Mouse (Mus musculus) heart, adult 2 months (tissue): ENCODE measurements at regions not wholly inside any gene's neighbourhood (a gene's known extent, or its start where the extent isn't known, plus 50 kb on each side); places are given as distances from the start of the nearest gene placed in this dataset.

Experiments used
- DNase-seq, 2 experiments: peaks; one replicate each; pipeline ENCODE4 v3.0.0; 2021
- H3K27ac ChIP-seq: fragments of 200-600 bp; 2 replicates; pipeline ENCODE4 v1.8.1; 2022
- H3K27me3 ChIP-seq: fragments of 200-500 bp; 2 replicates; pipeline ENCODE4 v1.6.1; 2012; ENCODE audit warnings: mild to moderate bottlenecking, low read length, inconsistent platforms, mixed read lengths; ENCODE audit not compliant: control insufficient read depth, insufficient read depth
- H3K36me3 ChIP-seq: fragments of 200-500 bp; 2 replicates; pipeline ENCODE4 v1.6.1; 2012; ENCODE audit warnings: low read length, inconsistent platforms; ENCODE audit not compliant: control insufficient read depth, insufficient read depth
- H3K4me1 ChIP-seq: fragments of 200-500 bp; 2 replicates; pipeline ENCODE4 v1.6.1; 2011; ENCODE audit warnings: low read length; ENCODE audit not compliant: control insufficient read depth, insufficient read depth
- H3K4me3 ChIP-seq: fragments of 200-600 bp; 2 replicates; pipeline ENCODE4 v1.8.1; 2022
- H3K79me2 ChIP-seq: fragments of 200-500 bp; replicated peaks from 2 replicates; pipeline ENCODE4 v1.6.1; 2012; ENCODE audit warnings: mild to moderate bottlenecking, inconsistent platforms, low read length, moderate library complexity, mixed read lengths; ENCODE audit not compliant: control insufficient read depth, insufficient read depth
- H3K9ac ChIP-seq: fragments of 200-500 bp; 2 replicates; pipeline ENCODE4 v1.6.1; 2012; ENCODE audit warnings: low read depth, mild to moderate bottlenecking, control low read depth, inconsistent platforms, low read length, mixed read lengths
- CTCF ChIP-seq: fragments of 200-600 bp; IDR thresholded peaks from 2 replicates; pipeline ENCODE4 v1.8.1; 2022; ENCODE audit warnings: antibody characterized with exemption, mild to moderate bottlenecking, moderate library complexity
- EP300 ChIP-seq: fragments of 200-500 bp; IDR thresholded peaks from 2 replicates; pipeline ENCODE4 v1.6.1; 2011; ENCODE audit warnings: low read depth, low read length, control low read depth; ENCODE audit not compliant: insufficient read depth
- POLR2A ChIP-seq: fragments of 200-500 bp; IDR thresholded peaks from 2 replicates; pipeline ENCODE4 v1.6.1; 2011; ENCODE audit warnings: mild to moderate bottlenecking, low read depth, low read length, control low read depth; ENCODE audit not compliant: insufficient read depth
- WGBS: fragments of 180-500 bp; shearing (Covaris S2); methylation state at CpG from one replicate; pipeline ENCODE4 v1.1.7; 2018; 5-methylcytosine and 5-hydroxymethylcytosine counted together
- intact Hi-C: fragments of 180-260 bp; cut with DNase I; formaldehyde crosslinking; loops from one replicate; pipeline ENCODE4 v1.15.1; 2025

DNA sequence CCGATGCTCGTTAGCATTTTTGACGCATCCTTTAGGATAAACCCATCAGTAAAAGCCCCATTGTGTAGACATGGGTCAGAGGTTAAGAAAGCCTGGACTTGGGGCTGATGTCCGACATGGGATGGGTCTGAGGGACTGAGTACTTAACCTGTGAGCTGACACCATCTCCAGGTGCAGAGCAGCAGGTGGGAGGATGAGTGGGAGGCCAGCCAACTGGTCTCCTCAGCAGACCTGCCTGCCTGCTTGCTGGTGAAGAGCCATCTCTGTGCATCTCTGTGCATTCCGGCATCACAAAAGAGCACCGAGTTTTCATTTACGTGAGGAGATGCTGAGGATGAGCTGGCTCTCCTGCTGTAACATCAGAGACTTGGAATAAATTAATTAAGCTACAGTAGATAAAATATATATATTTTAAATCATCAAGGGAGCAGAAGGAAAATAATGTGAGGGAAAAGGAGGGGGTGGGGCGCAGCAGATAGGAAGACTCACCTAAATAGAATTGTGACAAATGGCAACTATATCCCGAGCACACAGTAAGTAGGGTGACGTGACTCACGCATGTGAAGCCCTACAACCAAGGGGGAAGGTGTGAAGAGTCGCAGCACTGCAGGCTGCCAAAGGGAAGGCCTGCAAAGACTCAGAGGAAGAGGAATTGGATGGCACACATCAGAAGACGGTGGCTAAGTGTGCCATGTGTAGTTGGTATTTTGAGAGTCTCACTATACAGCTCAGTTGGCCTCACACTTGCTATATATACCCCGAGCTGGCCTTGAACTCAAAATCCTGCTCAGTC lies 118.5 kb upstream of the Ces5a start:
- Histone ChIP-seq H3K9ac (no peak overlapping the region), H3K79me2 (no peaks in the 10 kb centered on the region), H3K4me3 (no peak overlapping the region), H3K36me3 (no peaks in the 10 kb centered on the region), H3K27me3 (no peaks in the 10 kb centered on the region; the same call in 1 of the 2 replicates), H3K4me1 (no peaks in the 10 kb centered on the region), H3K27ac (no peak overlapping the region)
- no peak for DNase-seq
- TF ChIP-seq EP300 (no peak), POLR2A (no peak), CTCF (no peak)
- 73% methylated on average over 14 of the region's 14 CpGs for WGBS
- intact Hi-C loops: no loop called here

DNA sequence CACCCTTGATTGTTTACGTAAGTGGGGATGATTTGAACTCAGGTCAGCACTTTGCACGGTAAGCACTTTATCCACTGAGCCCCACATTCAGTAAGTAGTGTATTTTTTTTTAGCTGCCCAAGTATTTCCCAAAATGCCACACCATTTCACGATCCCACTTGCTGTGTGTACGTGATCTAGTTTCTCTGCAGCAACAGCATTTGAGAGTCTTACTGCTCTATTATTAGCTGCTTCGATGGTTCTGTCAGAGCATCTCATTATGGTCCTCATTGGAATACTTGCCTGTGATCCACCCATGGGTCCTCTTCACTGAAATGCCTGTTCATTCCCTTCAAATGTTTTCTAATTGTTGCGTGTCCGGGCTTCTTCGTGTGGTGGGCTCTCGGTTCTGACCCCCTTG lies 120.1 kb upstream of the Ces5a start:
- no peak for TF ChIP-seq POLR2A
- no peak for TF ChIP-seq CTCF
- no peak for TF ChIP-seq EP300
- Histone ChIP-seq H3K4me3 (no peak overlapping the region), H3K79me2 (no peaks in the 10 kb centered on the region), H3K4me1 (no peaks in the 10 kb centered on the region), H3K9ac (no peak overlapping the region), H3K36me3 (no peaks in the 10 kb centered on the region), H3K27ac (no peak overlapping the region), H3K27me3 (no peaks in the 10 kb centered on the region; the same call in 1 of the 2 replicates)
- DNase-seq: no peak
- intact Hi-C loops: no loop called here
- WGBS: 82% methylated on average over 9 of the region's 9 CpGs

DNA sequence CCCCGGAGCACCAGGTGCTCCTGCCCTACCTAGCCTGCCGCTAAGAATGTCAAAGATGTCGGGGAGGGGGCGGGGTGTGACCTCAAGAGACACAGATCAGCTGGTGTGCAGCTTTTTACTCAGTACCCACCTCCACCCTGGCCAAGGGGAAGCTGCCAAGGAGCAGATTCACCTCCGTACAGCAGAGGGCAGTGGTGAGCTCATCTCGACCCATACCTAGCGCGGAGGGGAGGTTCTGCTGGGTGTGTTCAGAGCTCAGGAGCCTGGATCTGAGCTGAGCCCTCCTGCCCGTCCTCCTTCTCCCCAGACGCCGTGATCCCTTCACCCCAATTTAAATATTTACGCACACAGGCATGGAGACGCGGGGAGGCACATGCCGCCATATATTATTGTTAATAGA lies 126.1 kb upstream of the Ces5a start:
- H3K4me1 ChIP-seq: no peaks in the 10 kb centered on the region
- no peaks in the 10 kb centered on the region for H3K27me3 ChIP-seq
- intact Hi-C loops: loop anchor here (1.0 to 10.0 kb wide), 6 partner anchors 66 to 393 kb away; partner anchors contain the start of gene Gnao1
- TF ChIP-seq POLR2A: no peak
- TF ChIP-seq EP300: 0 out of 2 replicates have a peak, but pooled peaks have one; percentile 53
- TF ChIP-seq CTCF: peak; percentile 86
- H3K9ac ChIP-seq: no peak overlapping the region
- no peaks in the 10 kb centered on the region for H3K36me3 ChIP-seq
- no peaks in the 10 kb centered on the region for H3K79me2 ChIP-seq
- 11% methylated on average over 15 of the region's 15 CpGs for WGBS
- peak; percentile 71 to 74 for DNase-seq
- H3K4me3 ChIP-seq: no peak overlapping the region
- no peak overlapping the region for H3K27ac ChIP-seq

DNA sequence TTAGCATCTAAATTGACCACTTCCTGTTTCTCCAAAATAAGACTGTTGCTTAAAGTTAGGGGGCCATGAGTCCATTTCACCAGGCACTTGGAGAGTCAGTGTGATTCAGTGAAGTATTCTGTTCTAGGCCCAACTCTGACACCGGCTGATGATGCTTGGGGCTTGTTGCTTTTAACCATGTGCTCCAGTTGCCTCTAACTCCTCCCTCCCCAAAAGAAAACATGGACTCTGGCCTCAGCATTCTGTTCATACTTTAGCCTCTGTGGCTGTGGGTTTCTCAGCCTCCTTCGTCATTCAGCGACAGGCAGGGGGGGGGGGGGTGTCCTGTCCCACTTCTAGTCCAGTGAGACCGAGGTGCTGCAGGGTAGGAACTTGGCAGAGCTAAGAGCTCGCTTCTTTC lies 126.6 kb upstream of the Ces5a start:
- TF ChIP-seq EP300 (no peak), CTCF (no peak), POLR2A (no peak)
- DNase-seq: no peak
- WGBS: 76% methylated on average over 5 of the region's 5 CpGs
- H3K36me3 ChIP-seq: no peaks in the 10 kb centered on the region
- intact Hi-C loops: loop anchor here (5.0 to 10.0 kb wide), 5 partner anchors 65 to 393 kb away; partner anchors contain the start of gene Gnao1
- H3K4me1 ChIP-seq: no peaks in the 10 kb centered on the region
- H3K27ac ChIP-seq: no peak overlapping the region
- no peak overlapping the region for H3K4me3 ChIP-seq
- H3K9ac ChIP-seq: no peak overlapping the region
- no peaks in the 10 kb centered on the region for H3K27me3 ChIP-seq
- H3K79me2 ChIP-seq: no peaks in the 10 kb centered on the region

DNA sequence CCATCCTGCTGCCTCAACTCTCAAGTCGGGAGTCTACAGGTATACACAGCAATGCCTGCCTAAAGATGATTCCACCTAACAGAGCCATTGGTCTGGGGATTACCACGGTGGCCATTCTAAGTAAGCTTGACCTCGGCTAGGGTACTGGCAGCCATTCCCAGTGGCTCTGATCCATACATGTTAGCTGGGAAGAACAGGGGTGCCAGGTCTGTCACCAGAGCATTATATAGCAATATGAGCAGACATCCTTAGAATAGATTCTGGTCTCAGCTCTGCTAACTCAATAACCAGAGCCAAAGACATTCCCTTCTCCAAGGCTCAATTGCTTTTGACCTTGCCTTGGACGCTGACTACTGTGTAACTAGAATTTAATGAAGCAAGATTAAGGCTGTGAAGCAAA lies 128.2 kb upstream of the Ces5a start:
- DNase-seq: no peak
- no peak overlapping the region for H3K9ac ChIP-seq
- H3K79me2 ChIP-seq: no peaks in the 10 kb centered on the region
- intact Hi-C loops: loop anchor here (5.0 to 10.0 kb wide), 5 partner anchors 63 to 391 kb away; partner anchors contain the start of gene Gnao1
- H3K27ac ChIP-seq: no peak overlapping the region
- no peaks in the 10 kb centered on the region for H3K36me3 ChIP-seq
- 83% methylated on average over 4 of the region's 4 CpGs for WGBS
- TF ChIP-seq CTCF (no peak), POLR2A (no peak), EP300 (no peak)
- peaks cover 3% of the 10 kb centered on the region for H3K4me1 ChIP-seq
- no peak overlapping the region for H3K4me3 ChIP-seq
- H3K27me3 ChIP-seq: no peaks in the 10 kb centered on the region

DNA sequence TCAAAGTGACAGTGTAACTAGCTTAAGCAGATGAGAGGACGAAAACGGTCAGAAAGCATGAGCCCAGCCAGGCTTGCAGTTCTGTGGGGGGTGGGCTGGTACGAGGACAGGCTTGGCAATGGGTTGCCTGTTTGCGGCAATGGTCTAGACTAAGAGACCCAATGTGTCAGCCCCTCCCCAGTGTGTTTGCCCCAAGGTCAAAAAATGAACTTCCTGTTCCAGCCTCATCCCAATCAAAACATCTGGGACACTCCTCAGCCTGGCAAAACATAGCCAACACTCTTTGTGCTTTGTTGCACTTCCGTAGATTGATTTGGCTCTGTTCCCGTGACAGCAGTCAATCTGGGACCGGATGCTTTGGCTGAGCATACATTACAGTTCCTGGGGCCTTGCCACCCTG lies 132.7 kb upstream of the Ces5a start:
- no peak overlapping the region for H3K4me3 ChIP-seq
- intact Hi-C loops: loop anchor here (10.0 kb wide), 3 partner anchors 136 to 386 kb away; partner anchors contain the start of gene Gnao1
- no peak overlapping the region for H3K27ac ChIP-seq
- DNase-seq: peak in 1 of 2 experiments; percentile 7
- H3K4me1 ChIP-seq: peaks cover 3% of the 10 kb centered on the region
- H3K9ac ChIP-seq: no peak overlapping the region
- H3K79me2 ChIP-seq: no peaks in the 10 kb centered on the region
- no peaks in the 10 kb centered on the region for H3K36me3 ChIP-seq
- 25% methylated on average over 7 of the region's 7 CpGs for WGBS
- no peaks in the 10 kb centered on the region for H3K27me3 ChIP-seq
- TF ChIP-seq POLR2A: no peak
- no peak for TF ChIP-seq CTCF
- no peak for TF ChIP-seq EP300
